Mouse (Mus musculus) adrenal gland, postnatal 25 days (tissue): ENCODE measurements at regions not wholly inside any gene's neighbourhood (a gene's known extent, or its start where the extent isn't known, plus 50 kb on each side); places are given as distances from the start of the nearest gene placed in this dataset.

ENCODE experiments used
- DNase-seq: peaks from one replicate; pipeline ENCODE4 v3.0.0; 2021; ENCODE audit warnings: mixed read lengths

GRCm38 (mm10) chr2:28287210-28287860, 94.5 kb downstream of the Olfm1 start:
- DNase-seq: no peak

DNA sequence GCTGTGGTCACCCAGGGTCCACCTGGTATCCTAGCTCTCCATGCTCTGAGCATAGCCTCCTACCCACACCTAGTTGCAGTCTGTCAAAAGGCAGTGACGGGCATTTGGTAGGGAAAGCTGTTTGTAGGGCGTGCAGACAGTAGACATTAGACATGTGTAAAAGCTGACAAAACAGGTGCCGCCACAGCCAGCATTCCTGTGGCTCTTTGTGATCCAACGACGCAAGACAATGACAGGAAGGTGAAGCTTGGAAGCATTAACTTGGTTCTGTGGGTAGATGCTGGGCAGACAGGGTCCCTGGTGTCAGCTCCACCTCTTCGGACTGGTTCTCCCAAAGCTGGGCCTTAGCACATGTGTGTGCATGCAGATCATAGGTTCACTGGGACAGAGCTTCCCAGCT, 96.5 kb downstream of the Olfm1 start:
- DNase-seq: no peak

- DNase-seq: peak; percentile 40
These were observed 97.2 kb downstream of the Olfm1 start for GRCm38 (mm10) chr2:28289860-28290471.

GRCm38 (mm10) chr2:28294509-28294908, 101.7 kb downstream of the Olfm1 start:
- no peak for DNase-seq

DNA sequence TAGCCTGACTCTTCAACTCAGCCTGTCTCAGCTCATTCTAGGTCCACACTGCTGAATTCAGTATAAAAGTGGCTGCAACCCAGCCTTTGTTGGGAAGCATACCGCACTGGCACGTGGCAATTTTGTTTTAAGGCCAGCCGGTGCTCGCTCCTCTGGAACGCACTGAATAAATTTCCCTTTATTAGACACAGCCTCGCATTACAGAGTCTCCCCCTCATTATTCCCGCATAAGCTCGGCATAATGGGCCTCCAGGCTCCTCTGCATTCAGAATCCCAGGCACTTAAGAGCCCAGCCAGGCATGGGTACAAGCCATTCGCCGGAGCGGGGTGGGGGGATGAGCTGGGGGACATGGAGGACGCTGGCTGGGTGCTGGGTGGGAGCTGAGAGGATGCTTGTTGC, 103.4 kb downstream of the Olfm1 start:
- DNase-seq: no peak

DNA sequence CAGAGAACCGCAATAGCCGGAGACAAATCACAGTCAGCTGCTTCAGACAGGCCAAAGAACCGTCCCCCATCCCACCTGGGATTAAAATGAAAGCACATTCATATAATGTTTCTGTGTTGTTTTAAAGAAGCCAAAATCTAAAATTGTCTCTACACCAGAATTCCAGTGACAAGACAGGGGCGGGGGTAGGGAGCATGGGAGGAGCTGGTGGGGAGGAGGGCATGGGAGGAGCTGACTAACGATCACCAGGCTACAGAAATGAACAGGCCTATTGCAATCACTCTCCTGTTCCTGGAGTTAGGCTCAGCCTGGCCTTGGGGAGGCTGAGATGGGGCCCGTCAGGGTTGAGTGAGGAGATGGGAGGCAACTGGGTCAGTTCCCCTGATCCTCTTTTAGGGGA, 105.9 kb downstream of the Olfm1 start:
- DNase-seq: no peak

DNA sequence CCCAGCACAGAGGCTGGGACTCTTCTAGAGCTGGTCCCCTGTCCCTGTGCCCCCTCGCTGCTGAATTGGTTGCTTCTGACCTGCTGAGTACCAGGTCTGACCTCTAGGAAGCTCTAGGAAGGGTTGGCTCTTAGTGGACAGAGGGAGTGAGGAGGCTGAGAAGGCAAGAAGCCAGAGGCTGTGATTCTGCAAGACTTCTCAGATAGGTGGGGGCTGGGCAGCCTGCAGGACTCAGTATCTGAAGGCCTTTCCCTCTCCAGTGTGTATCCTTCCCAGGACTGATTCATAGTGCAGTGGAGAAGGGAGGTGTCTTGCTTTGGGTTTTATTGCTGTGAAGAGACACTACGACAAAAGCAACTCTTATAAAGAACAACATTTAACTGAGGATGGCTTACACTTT, 106.6 kb downstream of the Olfm1 start:
- no peak for DNase-seq

- no peak for DNase-seq
These were observed 108.5 kb downstream of the Olfm1 start for GRCm38 (mm10) chr2:28301313-28301712.

- DNase-seq: no peak
These were observed 111.1 kb downstream of the Olfm1 start for GRCm38 (mm10) chr2:28303936-28304335.

DNA sequence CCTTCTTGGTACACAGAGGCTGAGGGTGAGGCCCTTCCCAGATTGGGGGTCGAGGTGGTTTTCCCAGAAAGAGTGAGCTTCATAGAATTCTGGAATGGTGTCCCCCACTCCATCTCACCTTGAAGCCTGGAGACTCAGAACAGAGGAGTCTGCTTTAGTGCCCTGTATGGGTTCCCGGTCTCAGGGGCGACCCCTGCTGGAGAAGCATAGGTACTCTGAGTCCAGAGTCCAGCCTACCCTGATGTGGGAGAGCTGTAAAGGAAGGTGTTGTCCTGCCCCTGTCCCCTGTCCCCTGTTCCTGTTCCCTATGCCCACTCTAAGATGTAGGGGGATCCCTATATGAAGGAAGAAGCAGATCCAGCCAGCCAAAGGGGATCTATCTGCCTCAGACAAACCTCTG, 111.9 kb downstream of the Olfm1 start:
- peak; percentile 79 for DNase-seq

DNA sequence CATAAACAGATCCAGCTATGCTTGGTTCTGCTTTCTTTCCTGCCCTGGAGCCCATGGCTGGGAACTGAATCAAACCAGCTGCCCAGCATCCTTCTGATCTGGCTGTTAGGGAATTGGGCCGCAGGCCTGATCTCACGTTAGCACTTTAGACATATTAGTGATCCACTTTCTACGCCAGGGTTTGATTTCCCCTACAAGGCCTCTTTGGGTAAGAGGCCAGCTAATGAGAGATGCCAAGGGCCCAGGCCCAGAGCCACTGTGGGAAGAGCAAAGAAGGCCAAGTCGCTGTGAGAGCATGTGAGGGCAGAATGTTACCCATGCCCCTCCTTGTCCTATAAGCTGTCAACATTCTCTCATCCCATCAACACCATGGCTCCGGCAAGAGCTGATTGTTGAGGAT, 116.3 kb downstream of the Olfm1 start:
- DNase-seq: no peak

- DNase-seq: no peak
These were observed 119.4 kb downstream of the Olfm1 start for GRCm38 (mm10) chr2:28312212-28312611.

DNA sequence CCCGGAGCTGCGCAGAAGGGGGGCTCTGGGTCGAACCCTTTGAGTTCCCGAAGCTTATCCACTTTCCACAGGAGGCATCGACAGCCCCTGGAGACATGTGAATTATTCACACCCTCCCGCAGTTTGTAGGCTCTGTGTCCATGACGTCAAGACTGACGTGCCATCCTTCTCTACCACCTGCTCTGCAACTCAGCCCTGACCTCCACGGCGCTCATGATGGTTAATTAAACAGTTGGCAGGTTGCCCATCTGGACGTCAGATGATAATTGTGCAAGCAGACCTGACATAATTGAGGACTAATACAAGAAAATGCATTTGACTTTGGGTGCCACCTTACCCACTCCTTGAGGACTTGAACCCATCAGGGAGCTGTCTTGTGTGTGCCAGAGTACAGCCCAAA, 121.1 kb upstream of the Ppp1r26 start:
- no peak for DNase-seq

DNA sequence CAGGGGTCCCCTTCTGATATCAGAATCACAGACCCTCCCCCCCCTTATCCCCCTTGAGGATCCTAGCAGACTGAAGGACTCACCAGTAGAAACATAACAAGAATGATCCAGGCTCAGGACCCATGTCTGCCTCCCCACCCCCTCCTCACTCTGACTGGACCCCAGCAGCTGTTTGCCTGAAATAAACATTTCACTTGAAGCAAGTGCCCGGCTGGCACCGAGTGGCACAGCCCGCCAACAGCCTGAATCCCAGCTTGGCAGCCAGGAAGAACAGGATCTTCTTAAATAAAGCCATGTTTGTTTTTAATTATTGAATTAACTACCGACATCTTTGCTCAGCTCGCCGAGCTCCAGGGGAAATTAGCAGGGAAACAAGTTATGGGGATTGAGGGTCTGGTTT, 120.5 kb upstream of the Ppp1r26 start:
- no peak for DNase-seq

GRCm38 (mm10) chr2:28326682-28327081, 119.9 kb upstream of the Ppp1r26 start:
- DNase-seq: no peak

GRCm38 (mm10) chr2:28329130-28329529, 117.5 kb upstream of the Ppp1r26 start:
- no peak for DNase-seq

- no peak for DNase-seq
These were observed 111.3 kb upstream of the Ppp1r26 start for GRCm38 (mm10) chr2:28335141-28335789.

DNA sequence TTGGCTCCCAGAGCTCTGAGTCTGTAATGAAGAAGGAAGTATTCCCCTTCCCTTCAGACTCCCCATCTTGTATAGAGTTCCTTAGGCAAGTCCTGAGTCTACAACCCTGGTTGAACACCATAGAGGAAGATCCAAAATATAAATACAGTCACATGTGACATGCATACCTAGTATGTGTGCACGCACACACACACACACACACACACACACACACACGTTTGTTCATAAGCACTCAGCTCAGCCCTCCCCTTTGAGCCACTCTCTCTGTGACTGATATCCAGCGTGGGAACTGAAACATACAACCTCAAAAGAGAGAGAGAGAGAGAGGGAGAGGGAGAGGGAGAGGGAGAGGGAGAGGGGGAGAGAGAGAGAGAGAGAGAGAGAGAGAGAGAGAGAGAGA, 110.8 kb upstream of the Ppp1r26 start:
- no peak for DNase-seq

DNA sequence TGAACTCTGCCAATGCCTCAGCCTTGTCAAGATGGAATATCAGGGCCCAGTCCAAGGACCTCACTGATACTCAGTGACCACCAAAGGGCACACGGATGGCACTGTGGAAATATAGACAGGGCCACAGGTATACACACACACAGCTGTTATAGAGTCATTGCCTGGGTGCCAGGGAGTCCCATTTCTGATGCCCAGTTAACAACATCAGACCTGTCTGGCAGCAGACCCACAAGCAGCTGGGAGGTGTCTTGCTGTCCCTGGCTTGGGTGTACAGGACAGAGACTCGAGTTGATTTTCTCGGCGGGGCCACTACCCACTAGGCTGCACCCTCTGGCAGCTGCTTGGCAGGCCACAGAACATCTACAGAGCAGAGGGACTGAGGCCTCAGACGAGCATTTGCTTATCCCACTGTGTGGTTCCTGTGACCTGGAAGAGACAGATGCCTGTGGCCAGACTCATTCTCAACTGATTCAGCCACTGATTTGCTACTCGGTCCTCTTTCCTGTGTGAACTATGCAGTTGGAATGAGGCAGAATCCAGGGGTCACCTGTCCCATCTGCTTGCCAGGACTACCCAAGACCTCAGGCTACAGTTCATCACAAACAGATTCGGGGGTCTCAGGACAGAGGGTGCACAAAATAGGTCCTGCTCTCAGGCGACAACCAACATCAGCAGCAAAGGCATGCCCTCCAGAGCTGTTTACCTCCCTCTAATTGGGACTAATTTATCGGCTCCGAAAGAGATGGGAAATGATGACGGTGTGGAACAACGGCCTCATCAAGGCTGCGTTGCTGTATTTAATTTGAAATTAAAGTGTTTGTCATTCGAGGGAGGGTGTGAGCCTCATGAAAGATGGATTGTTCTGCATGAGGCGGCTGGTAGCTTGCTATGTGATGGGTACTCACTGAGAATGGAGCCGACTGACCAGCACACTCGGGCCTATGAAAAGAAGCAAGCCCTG, 110.0 kb upstream of the Ppp1r26 start:
- no peak for DNase-seq

DNA sequence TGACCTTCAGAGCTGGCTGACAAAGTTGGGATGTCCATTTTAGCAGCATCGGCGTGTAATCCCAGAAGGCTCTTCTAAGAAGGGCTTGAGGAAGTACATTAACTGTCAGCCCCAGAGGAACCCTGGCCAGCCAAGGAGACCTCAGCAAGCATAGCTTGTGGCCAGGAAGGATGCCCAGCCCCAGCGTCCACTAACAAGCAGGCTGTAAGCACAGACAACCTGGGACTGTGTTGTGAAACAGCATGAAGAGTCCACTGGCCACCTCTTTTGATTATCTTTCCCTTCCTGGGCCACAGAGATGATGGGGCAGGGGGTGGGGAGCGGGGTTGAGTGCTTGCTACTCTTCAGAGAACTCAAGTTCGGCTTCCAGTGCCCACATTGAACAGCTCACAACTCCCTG, 109.0 kb upstream of the Ppp1r26 start:
- DNase-seq: no peak

GRCm38 (mm10) chr2:28341304-28341703, 105.3 kb upstream of the Ppp1r26 start:
- DNase-seq: no peak

- DNase-seq: no peak
These were observed 98.1 kb upstream of the Ppp1r26 start for GRCm38 (mm10) chr2:28348453-28348852.

GRCm38 (mm10) chr2:28349911-28350310, 96.7 kb upstream of the Ppp1r26 start:
- no peak for DNase-seq
